Mouse (Mus musculus): Measurements from ENCODE around the gene Fgfr3. TPM values are rescaled to one million over a fixed set of nuclear protein-coding genes. Genes with fewer than 3 reads are reported as not detected.

Gene Fgfr3
- polyA plus RNA-seq, 1 experiment from 2014 or later: 41.1 TPM

DNA sequence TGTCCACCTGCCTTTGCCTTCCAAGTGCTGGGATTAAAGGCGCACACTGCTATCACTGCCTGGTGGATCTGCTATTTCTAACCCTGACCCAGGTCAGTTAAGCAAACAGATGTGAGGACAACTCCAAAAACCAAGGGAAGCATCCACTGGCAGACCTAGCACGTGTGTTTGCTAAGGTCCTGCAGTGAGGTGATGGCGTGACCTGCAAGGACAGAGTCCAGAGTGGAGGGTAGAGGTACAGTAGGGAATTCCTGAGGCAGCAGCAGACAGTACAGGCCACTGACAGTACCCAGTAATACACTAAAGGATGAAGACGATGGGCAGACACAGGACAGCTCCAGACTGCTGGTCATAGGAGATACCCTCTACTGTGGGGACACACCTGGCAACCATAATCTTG is 19.1 kb downstream of the Fgfr3 start:
- Histone ChIP-seq H3K36me3 (peaks cover 68% of the 10 kb centered on the region), H3K4me2 (no peak overlapping the region), H3K9me3 (no peaks in the 10 kb centered on the region), H3K4me1 (replicated peaks) (no peaks in the 10 kb centered on the region), H3K27ac (no peak overlapping the region), H3K9ac (no peak overlapping the region), H3K27me3 (no peaks in the 10 kb centered on the region), H3K4me3 (no peak overlapping the region)
- no peak for ATAC-seq (ENCODE audit: low FRiP score)
- 95% methylated on average over 4 of the region's 4 CpGs for WGBS

DNA sequence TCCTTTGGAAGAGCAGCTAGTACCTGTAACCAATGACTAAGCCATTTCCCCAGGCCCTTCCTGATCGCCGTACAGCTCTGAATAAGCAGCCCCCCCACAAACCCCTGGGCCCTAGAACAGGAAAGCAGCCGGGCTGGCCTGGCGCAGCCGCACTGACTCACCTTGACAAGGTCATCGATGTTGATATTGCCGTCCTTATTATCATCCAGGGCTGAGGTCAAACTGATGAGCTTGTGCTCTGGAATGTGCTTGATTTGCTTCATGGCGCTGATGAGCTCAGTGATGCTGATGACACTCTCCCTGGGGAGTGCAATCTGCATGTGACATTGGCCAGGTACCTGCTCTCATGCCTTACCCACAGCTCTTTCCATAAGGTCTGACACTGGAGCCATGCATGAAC is 22.0 kb downstream of the Fgfr3 start:
- Histone ChIP-seq H3K36me3 (peaks cover 90% of the 10 kb centered on the region), H3K4me2 (no peak overlapping the region), H3K4me3 (no peak overlapping the region), H3K4me1 (replicated peaks) (no peaks in the 10 kb centered on the region), H3K9ac (no peak overlapping the region), H3K9me3 (no peaks in the 10 kb centered on the region), H3K27ac (no peak overlapping the region), H3K27me3 (no peaks in the 10 kb centered on the region)
- WGBS: 96% methylated on average over 8 of the region's 8 CpGs
- ATAC-seq (ENCODE audit: low FRiP score): no peak

DNA sequence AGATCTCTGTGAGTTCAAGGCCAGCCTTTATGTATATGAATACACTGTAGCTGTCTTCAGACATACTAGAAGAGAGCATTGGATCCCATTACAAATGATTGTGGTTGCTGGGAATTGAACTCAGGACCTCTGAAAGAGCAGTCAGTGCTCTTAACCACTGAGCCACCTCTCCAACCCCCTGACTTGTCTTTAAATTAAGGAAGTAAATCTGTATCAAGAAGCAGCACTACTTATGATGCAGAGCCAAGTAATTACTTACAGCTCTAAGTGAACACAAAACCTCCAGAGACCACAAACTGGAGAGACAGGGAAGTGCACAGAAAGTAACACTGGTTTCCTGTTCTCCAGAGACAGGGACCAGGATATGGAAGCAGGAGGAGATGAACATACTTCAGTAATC is 55.7 kb downstream of the Fgfr3 start:
- H3K36me3 ChIP-seq: peaks cover 36% of the 10 kb centered on the region
- no peak overlapping the region for H3K27ac ChIP-seq
- H3K9ac ChIP-seq: no peak overlapping the region
- H3K27me3 ChIP-seq: no peaks in the 10 kb centered on the region
- ATAC-seq (ENCODE audit: low FRiP score): no peak
- H3K4me2 ChIP-seq: no peak overlapping the region
- H3K4me3 ChIP-seq: no peak overlapping the region
- no peaks in the 10 kb centered on the region for H3K9me3 ChIP-seq
- H3K4me1 ChIP-seq (replicated peaks): peaks cover 19% of the 10 kb centered on the region

DNA sequence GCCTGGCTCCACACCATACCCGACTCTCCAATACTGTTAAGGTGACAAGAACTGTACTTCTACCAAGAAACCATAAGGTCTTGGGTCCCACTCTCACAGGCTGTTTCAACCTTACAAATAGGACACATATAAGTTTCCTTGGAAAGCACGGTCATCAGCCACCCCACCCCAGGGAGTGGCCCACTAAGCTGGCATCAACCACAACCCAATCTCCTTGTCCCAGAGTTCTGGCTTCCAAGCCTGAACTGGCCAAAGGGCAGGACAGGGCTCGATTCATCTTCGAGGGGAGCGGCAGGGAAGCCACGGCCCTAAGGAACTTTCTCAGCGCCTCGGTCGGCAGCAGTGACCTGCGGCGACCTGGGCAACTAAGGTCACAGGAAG is 60.5 kb downstream of the Fgfr3 start:
- peaks cover 27% of the 10 kb centered on the region for H3K4me1 ChIP-seq (replicated peaks)
- H3K36me3 ChIP-seq: peaks cover 10% of the 10 kb centered on the region
- WGBS: 5% methylated on average over 11 of the region's 11 CpGs
- H3K4me2 ChIP-seq: peak overlapping the region; percentile 91
- no peak for ATAC-seq (ENCODE audit: low FRiP score)
- peak overlapping the region; percentile 89 for H3K4me3 ChIP-seq
- H3K9me3 ChIP-seq: no peaks in the 10 kb centered on the region
- H3K27ac ChIP-seq: peak overlapping the region; percentile 92
- H3K27me3 ChIP-seq: no peaks in the 10 kb centered on the region
- peak overlapping the region; percentile 92 for H3K9ac ChIP-seq

DNA sequence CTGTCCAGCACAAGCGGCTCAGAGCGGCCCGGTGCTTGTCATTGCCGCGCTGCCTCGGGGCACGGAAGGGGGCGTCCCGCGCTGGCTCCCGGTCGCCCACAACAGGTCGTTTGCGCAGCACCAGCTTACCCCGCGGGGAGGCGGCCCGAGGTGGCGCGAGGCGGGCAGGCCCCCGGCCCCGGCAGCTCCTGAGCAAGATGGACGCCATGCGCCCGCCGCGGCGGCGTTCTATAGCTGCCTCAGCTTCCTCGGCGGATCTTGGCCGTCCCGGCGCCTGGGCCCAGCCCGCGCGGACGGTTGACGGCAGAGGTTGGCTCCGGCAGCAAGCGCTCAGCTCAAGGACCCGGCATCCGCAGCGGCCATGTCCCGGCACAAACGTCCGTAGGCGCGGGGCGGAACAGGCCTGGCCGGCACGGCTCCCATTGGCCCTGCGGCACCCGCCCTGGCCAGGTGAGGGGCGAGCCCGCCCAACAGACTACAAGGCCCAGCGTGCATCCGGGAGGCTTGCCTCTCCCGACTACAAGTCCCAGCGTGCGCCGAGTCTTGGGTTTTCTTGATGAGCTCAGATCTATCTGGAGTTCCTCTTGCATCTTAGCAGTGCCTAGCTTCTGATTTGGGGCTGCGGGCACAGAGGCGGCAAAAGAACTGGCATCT is 61.0 kb downstream of the Fgfr3 start, which contains the start of gene Letm1:
Letm1 (minus strand) TSS at position 473 of the 654 bp plus-strand sequence.
- Histone ChIP-seq H3K27me3 (no peaks in the 10 kb centered on the region), H3K36me3 (peaks cover 5% of the 10 kb centered on the region), H3K27ac (peak within 1 kb of the TSS; percentile 92), H3K9me3 (no peaks in the 10 kb centered on the region), H3K4me1 (replicated peaks) (peaks cover 27% of the 10 kb centered on the region), H3K4me2 (peak within 1 kb of the TSS; percentile 91), H3K9ac (peak within 1 kb of the TSS; percentile 92), H3K4me3 (peak within 1 kb of the TSS; percentile 89)
- WGBS: under 1% methylated on average over 65 of the region's 65 CpGs
- peak; percentile 100 for ATAC-seq (ENCODE audit: low FRiP score)

DNA sequence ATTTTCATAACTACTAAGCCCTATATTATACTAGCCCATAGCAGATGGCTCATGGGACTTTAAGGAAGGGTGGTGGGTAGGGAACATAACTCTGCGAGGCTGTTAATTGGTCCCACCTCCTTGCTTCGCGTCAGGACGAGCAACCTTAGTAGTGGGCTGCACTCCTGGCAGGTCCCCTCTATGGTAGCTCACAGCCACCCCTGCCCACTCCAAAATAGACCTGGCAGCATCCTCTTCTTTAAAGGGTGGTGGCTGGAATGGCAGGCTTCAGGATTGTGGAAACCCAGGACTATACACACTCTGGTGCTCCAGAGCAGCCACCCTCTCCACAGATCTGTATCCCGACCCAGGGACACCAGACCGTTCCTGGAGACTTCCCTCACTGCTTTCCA is 61.5 kb downstream of the Fgfr3 start:
- WGBS: 8% methylated on average over 6 of the region's 6 CpGs
- peak overlapping the region; percentile 92 for H3K9ac ChIP-seq
- peak overlapping the region; percentile 89 for H3K4me3 ChIP-seq
- ATAC-seq (ENCODE audit: low FRiP score): peak; percentile 80
- H3K27ac ChIP-seq: peak overlapping the region; percentile 92
- H3K36me3 ChIP-seq: peaks cover under 1% of the 10 kb centered on the region; the same call in 1 of the 2 replicates
- H3K9me3 ChIP-seq: no peaks in the 10 kb centered on the region
- no peaks in the 10 kb centered on the region for H3K27me3 ChIP-seq
- peaks cover 27% of the 10 kb centered on the region for H3K4me1 ChIP-seq (replicated peaks)
- H3K4me2 ChIP-seq: peak overlapping the region; percentile 91

Other genes with a start within 250 kb of the Fgfr3 start
- 35.8 and 37.2 TPM in 2 replicates for gene Fam53a, start 92.0 kb upstream of the Fgfr3 start, polyA plus RNA-seq (2015; fragmentation: Nextera tagmentation; extraction: Ambion mirVana)
- gene Gm9903, start 91.7 kb upstream of the Fgfr3 start, polyA plus RNA-seq (2015; fragmentation: Nextera tagmentation; extraction: Ambion mirVana): 0.86 and 0.87 TPM in 2 replicates
- 126 and 130 TPM in 2 replicates for gene Slbp, start 69.1 kb upstream of the Fgfr3 start, polyA plus RNA-seq (2015; fragmentation: Nextera tagmentation; extraction: Ambion mirVana)
- 48.8 and 57.0 TPM in 2 replicates for gene Tacc3, start 63.5 kb upstream of the Fgfr3 start, polyA plus RNA-seq (2015; fragmentation: Nextera tagmentation; extraction: Ambion mirVana)
- gene Tmem129, start 63.3 kb upstream of the Fgfr3 start, polyA plus RNA-seq (2015; fragmentation: Nextera tagmentation; extraction: Ambion mirVana): 28.2 and 28.7 TPM in 2 replicates
- 58.0 and 58.5 TPM in 2 replicates for gene Letm1, start 61.1 kb downstream of the Fgfr3 start, polyA plus RNA-seq (2015; fragmentation: Nextera tagmentation; extraction: Ambion mirVana)
- gene Nsd2, start 99.1 kb downstream of the Fgfr3 start, polyA plus RNA-seq (2015; fragmentation: Nextera tagmentation; extraction: Ambion mirVana): 74.1 and 77.6 TPM in 2 replicates
- 41.8 and 44.3 TPM in 2 replicates for gene Nelfa, start 214.7 kb downstream of the Fgfr3 start, polyA plus RNA-seq (2015; fragmentation: Nextera tagmentation; extraction: Ambion mirVana)

Data from hindbrain, embryonic 13.5 days (tissue).